Mouse (Mus musculus): ENCODE results near the gene Tiam1.

DNA sequence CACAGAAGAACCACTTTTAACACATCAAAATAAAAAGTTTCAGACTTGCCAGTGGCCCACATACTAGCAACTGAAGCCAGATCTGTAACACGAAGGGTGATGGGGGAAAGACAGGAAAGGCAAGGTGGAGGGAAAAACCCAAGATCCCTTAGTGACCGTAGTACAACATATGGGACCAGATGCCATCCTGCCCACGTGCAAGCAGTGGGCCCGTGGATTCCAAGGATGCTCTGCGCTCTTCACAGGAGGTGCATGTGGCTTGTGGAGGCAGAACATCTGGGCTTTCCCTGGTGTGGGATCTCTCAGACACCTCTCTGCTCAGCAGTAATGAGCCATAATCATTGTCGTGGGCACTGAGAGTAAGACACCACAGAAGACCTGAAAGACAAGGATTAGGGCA is 175.5 kb downstream of the Tiam1 start:
- TF ChIP-seq EP300 (optimal IDR thresholded peaks at IDR 0.05) = no peak
- TF ChIP-seq CTCF (IDR thresholded peaks at IDR 0.05; ENCODE audit: low read depth) = no peak

Measured in stomach, postnatal 0 days (tissue).